Mouse (Mus musculus) testis, adult 10 weeks (tissue): ENCODE measurements around the gene Il2. TPM values are rescaled to one million over a fixed set of nuclear protein-coding genes. Genes with fewer than 3 reads are reported as not detected.

Experiments used
- polyA plus RNA-seq: library from polyadenylated mRNA; stranded (reverse); fragments of 350-450 nt; fragmentation: Illumina TruSeq; extraction: RNeasy Lipid Tissue Mini Kit (QIAGEN cat#74804); gene quantifications from one replicate; pipeline ENCODE4 v1.2.3, GENCODE M21; 2014; ENCODE audit warnings: low read depth, low replicate concordance

Il2 gene
- 0.80 TPM for polyA plus RNA-seq

GRCm38 (mm10) chr3:37125655-37126054 lies at the start of gene Il2:
Il2 (minus strand) TSS chr3:37125959.

Other genes with a start within 250 kb of the Il2 start
- gene Adad1, start 62.4 kb downstream of the Il2 start, polyA plus RNA-seq: 817 TPM
- 1.1 TPM for gene Il21, start 106.7 kb upstream of the Il2 start, polyA plus RNA-seq
- gene Bbs12, start 186.6 kb upstream of the Il2 start, polyA plus RNA-seq: 10.7 TPM
- gene Cetn4, start 186.7 kb upstream of the Il2 start, polyA plus RNA-seq: 1,980 TPM
- 5.7 TPM for gene Fgf2, start 222.4 kb upstream of the Il2 start, polyA plus RNA-seq